Mouse (Mus musculus) heart, postnatal 0 days (tissue): ENCODE results near the gene Mrpl48. TPM values are rescaled to one million over a fixed set of nuclear protein-coding genes. Genes with fewer than 3 reads are reported as not detected.

Experiments used
- ATAC-seq: fragments of 200-750 bp; cut with Nextera tagmentation; 2 replicates; pipeline ENCODE4 v1.8.0; 2017; ENCODE audit warnings: low read depth, moderate number of reproducible peaks, moderate library complexity; ENCODE audit not compliant: insufficient read depth
- DNase-seq: peaks from one replicate; pipeline ENCODE4 v3.0.0-alpha.2; 2016; ENCODE audit warnings: low spot score
- H3K27ac ChIP-seq: fragments of 300-500 bp; sonication (generic); 2 replicates; pipeline ENCODE4 v1.5.1; 2014; ENCODE audit warnings: low read depth, mild to moderate bottlenecking
- H3K27me3 ChIP-seq: fragments of 300-500 bp; sonication (generic); 2 replicates; pipeline ENCODE4 v1.6.1; 2014; ENCODE audit warnings: low read length, mixed read lengths; ENCODE audit not compliant: control insufficient read depth, insufficient read depth
- H3K36me3 ChIP-seq: fragments of 300-500 bp; sonication (generic); replicated peaks from 2 replicates; pipeline ENCODE4 v1.6.1; 2014; ENCODE audit warnings: low read length, mixed read lengths; ENCODE audit not compliant: control insufficient read depth, insufficient read depth
- H3K4me1 ChIP-seq: fragments of 300-500 bp; sonication (generic); 2 replicates; pipeline ENCODE4 v1.6.1; 2014; ENCODE audit warnings: antibody characterized with exemption; ENCODE audit not compliant: control insufficient read depth, insufficient read depth
- H3K4me2 ChIP-seq: fragments of 300-500 bp; sonication (generic); 2 replicates; pipeline ENCODE4 v1.6.1; 2014; ENCODE audit warnings: low read depth, mild to moderate bottlenecking, low read length, moderate library complexity
- H3K4me3 ChIP-seq: fragments of 300-500 bp; sonication (generic); 2 replicates; pipeline ENCODE4 v1.5.1; 2014; ENCODE audit warnings: low read depth, low read length
- H3K9ac ChIP-seq: fragments of 300-500 bp; sonication (generic); replicated peaks from 2 replicates; pipeline ENCODE4 v1.6.1; 2014; ENCODE audit warnings: low read depth, low read length, mixed read lengths
- H3K9me3 ChIP-seq: fragments of 300-500 bp; sonication (generic); replicated peaks from 2 replicates; pipeline ENCODE4 v1.6.1; 2016; ENCODE audit warnings: low read length; ENCODE audit not compliant: control insufficient read depth
- CTCF ChIP-seq: IDR thresholded peaks from 2 replicates; pipeline ENCODE4 v1.5.1; 2016; ENCODE audit warnings: antibody characterized with exemption, control low read depth, low read depth
- EP300 ChIP-seq: IDR thresholded peaks from 2 replicates; pipeline ENCODE4 v1.6.1; 2016; ENCODE audit warnings: antibody characterized with exemption, low read depth
- WGBS: fragments of 180-500 bp; shearing (Covaris S2); extraction: QIAGEN DNeasy Blood & Tissue Kit; methylation state at CpG from one replicate; pipeline ENCODE4 v1.1.7; 2014; 5-methylcytosine and 5-hydroxymethylcytosine counted together
- polyA plus RNA-seq: library from polyadenylated mRNA; unstranded; fragments of >200 nt; fragmentation: Nextera tagmentation; extraction: Ambion mirVana; gene quantifications from 2 replicates; pipeline ENCODE4 v1.2.1, GENCODE M21; 2015
- total RNA-seq: library from RNA; depleted of rRNA; stranded (reverse); fragments of >200 nt; gene quantifications from 2 replicates; pipeline ENCODE4 v1.2.3, GENCODE M21; 2014; ENCODE audit warnings: low replicate concordance

Mrpl48 gene
- total and polyA plus RNA-seq, 2 experiments from 2014 or later = 32.6 to 119 TPM

DNA sequence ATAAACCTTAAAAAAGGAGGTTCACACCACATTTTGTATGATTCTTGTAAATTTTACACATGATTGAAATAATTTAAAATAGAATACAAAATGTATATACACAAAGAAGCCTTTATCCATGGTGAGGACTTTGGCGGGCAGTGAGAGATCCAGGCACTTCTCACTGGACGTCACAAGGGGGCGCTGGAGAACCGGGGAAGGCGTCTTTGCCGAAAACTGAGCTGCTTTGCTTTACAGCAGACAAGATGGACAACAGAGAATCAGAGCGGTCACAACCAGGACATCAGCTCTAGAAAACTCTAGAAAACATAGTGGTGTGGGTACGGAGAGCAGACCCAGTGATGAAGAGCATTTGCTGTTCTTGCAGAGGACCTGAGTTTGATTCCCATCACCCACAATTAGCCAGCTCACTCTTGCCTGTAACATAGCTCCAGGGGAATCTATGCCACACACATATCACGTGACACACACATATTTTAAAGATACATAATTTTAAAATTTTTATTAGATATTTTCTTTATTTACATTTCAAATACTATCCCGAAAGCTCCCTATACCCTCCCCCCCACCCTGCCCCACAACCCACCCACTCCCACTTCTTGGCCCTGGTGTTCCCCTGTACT lies 87.3 kb downstream of the Mrpl48 start:
- Histone ChIP-seq H3K9me3 (no peaks in the 10 kb centered on the region), H3K27me3 (no peaks in the 10 kb centered on the region), H3K4me1 (no peaks in the 10 kb centered on the region), H3K36me3 (no peaks in the 10 kb centered on the region), H3K4me2 (no peak overlapping the region), H3K4me3 (no peak overlapping the region), H3K27ac (no peak overlapping the region), H3K9ac (no peak overlapping the region)
- DNase-seq (peak; percentile 79), ATAC-seq (peak; percentile 63; the same call in 1 of the 2 replicates)
- TF ChIP-seq CTCF (peak; percentile 95), EP300 (no peak)
- 18% methylated on average over 10 of the region's 10 CpGs for WGBS

- Histone ChIP-seq H3K36me3 (no peaks in the 10 kb centered on the region), H3K4me2 (no peak overlapping the region), H3K9ac (no peak overlapping the region), H3K4me3 (no peak overlapping the region), H3K27me3 (no peaks in the 10 kb centered on the region), H3K27ac (no peak overlapping the region), H3K4me1 (no peaks in the 10 kb centered on the region), H3K9me3 (no peaks in the 10 kb centered on the region)
- DNase-seq (no peak), ATAC-seq (no peak)
- WGBS = 48% methylated on average over 7 of the region's 7 CpGs
- no peak for TF ChIP-seq EP300
- no peak for TF ChIP-seq CTCF
Measured at GRCm38 (mm10) chr7:100520204-100520603, 87.9 kb downstream of the Mrpl48 start.

- H3K9ac ChIP-seq = no peak within 1 kb of the TSS
- no peaks in the 10 kb centered on the region for H3K4me1 ChIP-seq
- H3K9me3 ChIP-seq = no peaks in the 10 kb centered on the region
- no peak for DNase-seq
- H3K27me3 ChIP-seq = 0 out of 2 replicates have a peak, but pooled peaks cover 3% of the 10 kb centered on the region
- H3K4me2 ChIP-seq = no peak within 1 kb of the TSS
- H3K4me3 ChIP-seq = no peak within 1 kb of the TSS
- TF ChIP-seq CTCF = no peak
- no peak for TF ChIP-seq EP300
- H3K27ac ChIP-seq = no peak within 1 kb of the TSS
- ATAC-seq = no peak
- H3K36me3 ChIP-seq = no peaks in the 10 kb centered on the region
- 45% methylated on average over 11 of the region's 11 CpGs for WGBS
Measured at GRCm38 (mm10) chr7:100514573-100514972, 93.5 kb downstream of the Mrpl48 start, which contains the start of gene Dnajb13. Gene Dnajb13, minus strand, starts transcription at chr7:100514960.

DNA sequence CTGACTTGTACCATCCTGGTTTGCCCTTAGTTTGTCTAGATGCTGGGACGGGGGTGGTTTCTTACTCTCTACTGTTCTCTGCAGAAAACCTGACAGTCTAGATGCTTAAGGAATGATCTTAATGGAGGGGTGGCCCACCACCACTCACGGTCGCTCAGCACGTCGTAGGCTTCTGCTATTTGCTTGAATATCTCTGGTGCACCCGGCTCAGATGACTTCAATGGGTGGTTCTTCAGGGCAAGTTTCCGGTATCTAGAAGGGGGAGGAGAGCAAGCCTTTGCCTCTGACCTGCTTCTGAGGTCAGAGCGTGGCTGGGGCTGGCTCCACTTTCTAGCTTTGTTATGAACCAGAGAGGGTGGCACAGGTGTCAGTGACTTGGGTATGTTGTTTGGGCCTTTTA lies 96.5 kb downstream of the Mrpl48 start:
- Histone ChIP-seq H3K36me3 (no peaks in the 10 kb centered on the region), H3K4me2 (no peak overlapping the region), H3K27me3 (0 out of 2 replicates have a peak, but pooled peaks cover 3% of the 10 kb centered on the region), H3K9me3 (no peaks in the 10 kb centered on the region), H3K4me3 (no peak overlapping the region), H3K27ac (no peak overlapping the region), H3K4me1 (no peaks in the 10 kb centered on the region), H3K9ac (no peak overlapping the region)
- 69% methylated on average over 8 of the region's 8 CpGs for WGBS
- no peak for ATAC-seq
- TF ChIP-seq EP300 (no peak), CTCF (no peak)
- no peak for DNase-seq

DNA sequence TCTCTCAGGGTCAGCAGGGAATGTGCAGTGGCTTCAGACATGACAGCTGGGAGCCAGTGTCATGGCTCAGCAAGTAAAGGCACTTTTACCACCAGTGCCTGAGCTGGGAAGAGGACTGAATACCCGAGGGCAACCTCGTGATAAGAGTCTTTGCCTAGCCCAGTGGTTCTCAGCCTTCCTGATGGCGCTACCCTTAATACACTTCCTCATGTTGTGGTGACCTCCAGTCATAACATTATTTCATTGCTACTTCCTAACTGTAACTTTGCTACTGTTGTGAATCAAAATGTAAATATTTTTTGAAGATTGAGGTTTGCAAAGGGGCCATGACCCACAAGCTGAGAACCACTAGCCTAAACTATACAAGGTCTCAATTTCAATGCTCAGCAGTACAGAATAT lies 99.4 kb downstream of the Mrpl48 start:
- ATAC-seq = no peak

DNA sequence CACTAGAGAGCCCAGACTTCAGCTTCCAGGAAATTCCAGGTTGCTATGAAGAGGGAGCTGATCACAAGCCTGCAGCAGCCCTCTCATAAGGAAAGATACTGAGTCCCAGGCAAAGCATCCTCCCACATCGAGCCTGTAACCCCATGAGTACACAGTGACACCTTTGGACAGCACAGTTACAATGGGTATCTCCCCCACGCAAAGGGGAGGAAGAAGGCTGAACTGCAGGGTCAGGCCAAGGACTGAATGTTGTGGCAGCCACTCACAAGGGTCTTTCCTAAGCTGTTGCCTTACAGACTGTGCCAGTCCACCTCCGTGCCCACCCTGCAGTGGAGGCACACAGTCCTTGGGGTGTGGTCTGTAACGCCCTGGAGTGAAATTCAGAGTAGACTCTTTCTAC lies 101.6 kb downstream of the Mrpl48 start:
- DNase-seq = no peak
- no peak for TF ChIP-seq EP300
- no peak for TF ChIP-seq CTCF
- no peaks in the 10 kb centered on the region for H3K4me1 ChIP-seq
- H3K9ac ChIP-seq = no peak overlapping the region
- no peaks in the 10 kb centered on the region for H3K36me3 ChIP-seq
- H3K4me3 ChIP-seq = no peak overlapping the region
- no peak overlapping the region for H3K4me2 ChIP-seq
- ATAC-seq = no peak
- no peaks in the 10 kb centered on the region for H3K9me3 ChIP-seq
- H3K27ac ChIP-seq = no peak overlapping the region
- WGBS = 52% methylated on average over 4 of the region's 4 CpGs
- no peaks in the 10 kb centered on the region for H3K27me3 ChIP-seq

More for the DNA sequence above, 99.4 kb downstream of the Mrpl48 start:
- Histone ChIP-seq H3K9ac (no peak overlapping the region), H3K9me3 (no peaks in the 10 kb centered on the region), H3K36me3 (no peaks in the 10 kb centered on the region), H3K4me1 (no peaks in the 10 kb centered on the region), H3K4me2 (no peak overlapping the region), H3K4me3 (no peak overlapping the region), H3K27ac (no peak overlapping the region), H3K27me3 (0 out of 2 replicates have a peak, but pooled peaks cover 3% of the 10 kb centered on the region)
- no peak for TF ChIP-seq CTCF
- TF ChIP-seq EP300 = no peak
- no peak for DNase-seq
- WGBS = 40% methylated on average over 3 of the region's 3 CpGs
